Mouse (Mus musculus) testis, adult 2 months (tissue): Measurements from ENCODE around the gene Sell.

Source experiments
- CTCF ChIP-seq: fragments of 200-500 bp; IDR thresholded peaks from 2 replicates; pipeline ENCODE4 v1.5.1; 2012; ENCODE audit warnings: low read depth, mild to moderate bottlenecking, inconsistent platforms, low read length, moderate library complexity; ENCODE audit not compliant: control insufficient read depth, insufficient read depth, insufficient replicate concordance
- POLR2A ChIP-seq: fragments of 200-500 bp; IDR thresholded peaks from 2 replicates; pipeline ENCODE4 v1.6.1; 2012; ENCODE audit warnings: low read depth, mild to moderate bottlenecking, inconsistent platforms, low read length, moderate library complexity; ENCODE audit not compliant: control insufficient read depth

GRCm38 (mm10) chr1:164083046-164083445 is 21.3 kb downstream of the Sell start:
- TF ChIP-seq CTCF (no peak), POLR2A (no peak)
